Mouse (Mus musculus): ENCODE measurements at regions not wholly inside any gene's neighbourhood (a gene's known extent, or its start where the extent isn't known, plus 50 kb on each side); places are given as distances from the start of the nearest gene placed in this dataset.

DNA sequence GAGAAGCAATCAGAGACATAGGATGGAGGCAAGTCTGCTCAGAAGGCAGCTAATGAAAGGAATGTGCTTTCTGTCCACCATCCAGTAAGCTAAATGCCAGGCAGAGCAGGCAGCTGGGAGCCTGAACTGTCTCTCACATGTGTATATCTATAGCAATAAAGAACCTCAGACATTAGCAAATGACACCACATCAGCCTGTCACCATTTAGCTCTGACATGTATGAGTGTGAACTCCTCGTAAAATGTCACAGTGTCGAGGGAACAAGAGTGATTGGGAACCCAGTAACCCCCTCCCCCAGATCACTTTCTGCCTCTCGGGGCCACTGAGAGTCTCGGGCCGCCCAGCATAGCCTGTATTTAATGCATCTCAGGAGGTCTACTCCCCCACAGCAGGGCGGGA lies 274.2 kb upstream of the Zfp637 start:
- WGBS: 80% methylated on average over 6 of the region's 6 CpGs

GRCm38 (mm10) chr6:117567691-117568090 lies 273.3 kb upstream of the Zfp637 start:
- DNase-seq: no peak
- no peak overlapping the region for H3K9ac ChIP-seq
- no peaks in the 10 kb centered on the region for H3K4me1 ChIP-seq (ENCODE audit: insufficient read depth)
- WGBS: 88% methylated on average over 5 of the region's 5 CpGs
- ATAC-seq: no peak
- H3K4me2 ChIP-seq (ENCODE audit: low read depth): no peak overlapping the region
- no peak overlapping the region for H3K4me3 ChIP-seq (ENCODE audit: low read depth, low read length)
- no peaks in the 10 kb centered on the region for H3K9me3 ChIP-seq (ENCODE audit: low read length)
- H3K27me3 ChIP-seq (ENCODE audit: insufficient read depth, low read length): no peaks in the 10 kb centered on the region
- no peak overlapping the region for H3K27ac ChIP-seq (ENCODE audit: low read depth, low read length)
- no peaks in the 10 kb centered on the region for H3K36me3 ChIP-seq (ENCODE audit: insufficient read depth)
- no peak for TF ChIP-seq CTCF (IDR thresholded peaks at IDR 0.05; ENCODE audit: low read depth)

More for the DNA sequence above, 274.2 kb upstream of the Zfp637 start:
- ATAC-seq (no peak), DNase-seq (no peak)
- Histone ChIP-seq H3K4me1 (ENCODE audit: insufficient read depth) (no peaks in the 10 kb centered on the region), H3K4me3 (ENCODE audit: low read depth, low read length) (no peak overlapping the region), H3K36me3 (ENCODE audit: insufficient read depth) (no peaks in the 10 kb centered on the region), H3K9me3 (ENCODE audit: low read length) (no peaks in the 10 kb centered on the region), H3K27me3 (ENCODE audit: insufficient read depth, low read length) (no peaks in the 10 kb centered on the region), H3K4me2 (ENCODE audit: low read depth) (no peak overlapping the region), H3K27ac (ENCODE audit: low read depth, low read length) (no peak overlapping the region), H3K9ac (no peak overlapping the region)
- TF ChIP-seq CTCF (IDR thresholded peaks at IDR 0.05; ENCODE audit: low read depth): no peak

DNA sequence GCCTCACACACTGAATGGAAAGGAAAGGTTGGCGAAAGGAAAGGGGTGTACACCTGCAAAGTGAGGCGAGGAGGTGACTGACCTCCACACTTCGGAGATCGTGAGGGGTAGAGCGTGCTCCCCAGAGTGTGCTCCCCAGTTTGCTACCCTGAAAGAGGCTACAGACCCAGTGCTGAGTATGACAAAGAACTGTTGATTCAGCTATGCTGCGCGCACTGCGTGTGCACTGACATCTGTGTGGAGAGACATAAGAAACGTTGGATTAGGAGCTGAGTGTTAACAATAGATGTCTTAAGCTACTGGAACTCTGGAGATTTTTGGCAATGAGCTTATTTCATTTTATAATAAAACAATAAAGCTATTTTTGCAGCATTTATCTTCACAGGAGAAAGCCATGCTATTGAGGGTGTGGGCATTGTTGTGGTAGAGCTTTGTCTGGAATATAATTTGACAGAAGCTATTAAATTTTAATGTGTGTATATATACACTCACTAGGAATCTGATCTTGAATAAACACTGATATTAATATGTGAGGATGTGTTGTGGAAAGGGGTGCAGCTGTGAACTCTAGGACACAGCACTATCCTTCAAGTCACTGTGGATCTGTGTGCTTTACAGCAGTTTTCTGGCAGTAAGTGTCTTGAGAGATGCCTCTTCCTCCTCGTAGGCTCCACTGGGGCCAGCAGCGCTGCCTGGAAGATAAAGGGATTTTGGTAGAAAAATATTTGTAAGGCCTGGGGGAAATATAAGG lies 271.2 kb upstream of the Zfp637 start:
- H3K27ac ChIP-seq (ENCODE audit: low read depth, low read length): no peak overlapping the region
- no peaks in the 10 kb centered on the region for H3K9me3 ChIP-seq (ENCODE audit: low read length)
- ATAC-seq (no peak), DNase-seq (no peak)
- H3K36me3 ChIP-seq (ENCODE audit: insufficient read depth): no peaks in the 10 kb centered on the region
- no peaks in the 10 kb centered on the region for H3K27me3 ChIP-seq (ENCODE audit: insufficient read depth, low read length)
- H3K4me1 ChIP-seq (ENCODE audit: insufficient read depth): no peaks in the 10 kb centered on the region
- no peak overlapping the region for H3K4me2 ChIP-seq (ENCODE audit: low read depth)
- no peak overlapping the region for H3K9ac ChIP-seq
- TF ChIP-seq CTCF (IDR thresholded peaks at IDR 0.05; ENCODE audit: low read depth): no peak
- no peak overlapping the region for H3K4me3 ChIP-seq (ENCODE audit: low read depth, low read length)
- WGBS: 69% methylated on average over 11 of the region's 11 CpGs

- Histone ChIP-seq H3K4me1 (ENCODE audit: insufficient read depth) (no peaks in the 10 kb centered on the region), H3K4me2 (ENCODE audit: low read depth) (no peak overlapping the region), H3K36me3 (ENCODE audit: insufficient read depth) (no peaks in the 10 kb centered on the region), H3K9me3 (ENCODE audit: low read length) (no peaks in the 10 kb centered on the region), H3K27ac (ENCODE audit: low read depth, low read length) (no peak overlapping the region), H3K27me3 (ENCODE audit: insufficient read depth, low read length) (no peaks in the 10 kb centered on the region), H3K4me3 (ENCODE audit: low read depth, low read length) (no peak overlapping the region), H3K9ac (no peak overlapping the region)
- DNase-seq (no peak), ATAC-seq (no peak)
- 69% methylated on average over 7 of the region's 7 CpGs for WGBS
- TF ChIP-seq CTCF (IDR thresholded peaks at IDR 0.05; ENCODE audit: low read depth): no peak
Observed at GRCm38 (mm10) chr6:117570346-117570745, 270.6 kb upstream of the Zfp637 start.

GRCm38 (mm10) chr6:117570791-117571190 lies 270.2 kb upstream of the Zfp637 start:
- Histone ChIP-seq H3K36me3 (ENCODE audit: insufficient read depth) (no peaks in the 10 kb centered on the region), H3K4me1 (ENCODE audit: insufficient read depth) (no peaks in the 10 kb centered on the region), H3K4me3 (ENCODE audit: low read depth, low read length) (no peak overlapping the region), H3K4me2 (ENCODE audit: low read depth) (no peak overlapping the region), H3K9me3 (ENCODE audit: low read length) (no peaks in the 10 kb centered on the region), H3K27ac (ENCODE audit: low read depth, low read length) (no peak overlapping the region), H3K9ac (no peak overlapping the region), H3K27me3 (ENCODE audit: insufficient read depth, low read length) (no peaks in the 10 kb centered on the region)
- WGBS: 92% methylated on average over 4 of the region's 4 CpGs
- TF ChIP-seq CTCF (IDR thresholded peaks at IDR 0.05; ENCODE audit: low read depth): no peak
- DNase-seq: no peak
- no peak for ATAC-seq

DNA sequence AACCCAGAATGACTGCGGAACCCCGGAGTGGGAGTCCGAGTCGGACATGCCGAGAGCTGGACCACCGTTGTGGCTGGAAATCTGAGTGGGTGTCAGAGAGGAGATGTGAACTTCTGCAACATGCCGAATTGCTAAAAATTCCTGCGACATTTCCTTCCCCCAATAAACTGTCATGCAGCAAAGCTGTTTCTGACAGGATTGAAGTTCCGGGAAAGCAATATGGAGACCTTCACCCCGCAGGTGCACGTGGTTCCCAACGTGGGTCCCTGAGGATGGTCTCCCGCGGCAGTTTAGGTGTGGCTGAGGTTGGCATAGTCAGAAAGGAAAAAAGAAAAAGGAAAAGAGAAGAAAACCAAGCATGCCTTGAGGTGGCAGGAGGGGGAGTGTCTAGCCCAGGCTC lies 269.0 kb upstream of the Zfp637 start:
- WGBS: 93% methylated on average over 14 of the region's 14 CpGs
- no peak for TF ChIP-seq CTCF (IDR thresholded peaks at IDR 0.05; ENCODE audit: low read depth)

GRCm38 (mm10) chr6:117573371-117573770 lies 267.6 kb upstream of the Zfp637 start:
- Histone ChIP-seq H3K4me3 (ENCODE audit: low read depth, low read length) (no peak overlapping the region), H3K9ac (no peak overlapping the region), H3K27ac (ENCODE audit: low read depth, low read length) (no peak overlapping the region), H3K4me2 (ENCODE audit: low read depth) (no peak overlapping the region), H3K27me3 (ENCODE audit: insufficient read depth, low read length) (no peaks in the 10 kb centered on the region), H3K36me3 (ENCODE audit: insufficient read depth) (no peaks in the 10 kb centered on the region), H3K4me1 (ENCODE audit: insufficient read depth) (no peaks in the 10 kb centered on the region), H3K9me3 (ENCODE audit: low read length) (no peaks in the 10 kb centered on the region)
- WGBS: 94% methylated on average over 8 of the region's 8 CpGs
- TF ChIP-seq CTCF (IDR thresholded peaks at IDR 0.05; ENCODE audit: low read depth): no peak
- ATAC-seq (no peak), DNase-seq (no peak)

More for the DNA sequence above, 269.0 kb upstream of the Zfp637 start:
- Histone ChIP-seq H3K27ac (ENCODE audit: low read depth, low read length) (no peak overlapping the region), H3K27me3 (ENCODE audit: insufficient read depth, low read length) (no peaks in the 10 kb centered on the region), H3K4me3 (ENCODE audit: low read depth, low read length) (no peak overlapping the region), H3K36me3 (ENCODE audit: insufficient read depth) (no peaks in the 10 kb centered on the region), H3K9me3 (ENCODE audit: low read length) (no peaks in the 10 kb centered on the region), H3K4me2 (ENCODE audit: low read depth) (no peak overlapping the region), H3K4me1 (ENCODE audit: insufficient read depth) (no peaks in the 10 kb centered on the region), H3K9ac (no peak overlapping the region)
- ATAC-seq (no peak), DNase-seq (no peak)

Data from forebrain, postnatal 0 days (tissue).